Mouse (Mus musculus) thymus, adult 2 months (tissue): ENCODE measurements at regions not wholly inside any gene's neighbourhood (a gene's known extent, or its start where the extent isn't known, plus 50 kb on each side); places are given as distances from the start of the nearest gene placed in this dataset.

Experiments used
- DNase-seq: peaks from one replicate; pipeline ENCODE4 v3.0.0; 2021
- H3K27ac ChIP-seq: fragments of 200-500 bp; 2 replicates; pipeline ENCODE4 v1.5.1; 2012; ENCODE audit warnings: low read length, control low read depth; ENCODE audit not compliant: control insufficient read depth, insufficient read depth
- H3K27me3 ChIP-seq: fragments of 200-500 bp; 2 replicates; pipeline ENCODE4 v1.6.1; 2012; ENCODE audit warnings: mild to moderate bottlenecking, low read length, moderate library complexity, mixed read lengths; ENCODE audit not compliant: control insufficient read depth, insufficient read depth
- H3K36me3 ChIP-seq: fragments of 200-500 bp; 2 replicates; pipeline ENCODE4 v1.6.1; 2012; ENCODE audit warnings: mild to moderate bottlenecking, low read length, moderate library complexity; ENCODE audit not compliant: control insufficient read depth, insufficient read depth
- H3K4me1 ChIP-seq: fragments of 200-500 bp; replicated peaks from 2 replicates; pipeline ENCODE4 v1.6.1; 2012; ENCODE audit warnings: low read length; ENCODE audit not compliant: control insufficient read depth, insufficient read depth
- H3K4me3 ChIP-seq: fragments of 200-500 bp; 2 replicates; pipeline ENCODE4 v1.5.1; 2012; ENCODE audit warnings: mild to moderate bottlenecking, low read length, control low read depth, moderate library complexity; ENCODE audit not compliant: control insufficient read depth, insufficient read depth
- CTCF ChIP-seq: fragments of 200-500 bp; IDR thresholded peaks from 2 replicates; pipeline ENCODE4 v1.5.1; 2012; ENCODE audit warnings: mild to moderate bottlenecking, control low read depth, low read length, moderate library complexity, borderline replicate concordance; ENCODE audit not compliant: control insufficient read depth, poor library complexity, insufficient read depth; ENCODE audit errors: extremely low read depth
- POLR2A ChIP-seq: fragments of 200-500 bp; IDR thresholded peaks from 2 replicates; pipeline ENCODE4 v1.6.1; 2012; ENCODE audit warnings: mild to moderate bottlenecking, low read length, control low read depth, moderate library complexity; ENCODE audit not compliant: control insufficient read depth, poor library complexity, insufficient read depth; ENCODE audit errors: extremely low read depth
- WGBS: fragments of 180-500 bp; shearing (Covaris S2); methylation state at CpG from one replicate; pipeline ENCODE4 v1.1.7; 2018; 5-methylcytosine and 5-hydroxymethylcytosine counted together

- Histone ChIP-seq H3K27ac (no peak overlapping the region), H3K36me3 (no peaks in the 10 kb centered on the region), H3K4me3 (no peak overlapping the region), H3K27me3 (no peaks in the 10 kb centered on the region), H3K4me1 (no peaks in the 10 kb centered on the region)
- 78% methylated on average over 1 of the region's 1 CpGs for WGBS
- TF ChIP-seq POLR2A: no peak
- no peak for TF ChIP-seq CTCF
- no peak for DNase-seq
Observed at GRCm38 (mm10) chr6:116914073-116914472, 197.4 kb upstream of the Tmem72 start.

GRCm38 (mm10) chr6:116935024-116935423, 218.3 kb upstream of the Tmem72 start:
- Histone ChIP-seq H3K27me3 (no peaks in the 10 kb centered on the region), H3K4me1 (no peaks in the 10 kb centered on the region), H3K27ac (no peak overlapping the region), H3K36me3 (no peaks in the 10 kb centered on the region), H3K4me3 (no peak overlapping the region)
- DNase-seq: no peak
- 87% methylated on average over 3 of the region's 3 CpGs for WGBS
- TF ChIP-seq POLR2A (no peak), CTCF (no peak)

- Histone ChIP-seq H3K4me1 (no peaks in the 10 kb centered on the region), H3K27ac (no peak overlapping the region), H3K4me3 (no peak overlapping the region), H3K36me3 (no peaks in the 10 kb centered on the region), H3K27me3 (no peaks in the 10 kb centered on the region)
- DNase-seq: no peak
- 86% methylated on average over 9 of the region's 9 CpGs for WGBS
- TF ChIP-seq CTCF (no peak), POLR2A (no peak)
Observed at GRCm38 (mm10) chr6:116941576-116941975, 224.9 kb upstream of the Tmem72 start.

- WGBS: 95% methylated on average over 8 of the region's 8 CpGs
- Histone ChIP-seq H3K27ac (no peak overlapping the region), H3K36me3 (no peaks in the 10 kb centered on the region), H3K4me3 (no peak overlapping the region), H3K4me1 (no peaks in the 10 kb centered on the region), H3K27me3 (no peaks in the 10 kb centered on the region)
- DNase-seq: no peak
- no peak for TF ChIP-seq CTCF
- no peak for TF ChIP-seq POLR2A
Observed at GRCm38 (mm10) chr6:116942696-116943095, 225.6 kb upstream of the Cxcl12 start.

GRCm38 (mm10) chr6:116946083-116946732, 222.1 kb upstream of the Cxcl12 start:
- Histone ChIP-seq H3K4me3 (no peak overlapping the region), H3K4me1 (no peaks in the 10 kb centered on the region), H3K27ac (no peak overlapping the region), H3K27me3 (no peaks in the 10 kb centered on the region), H3K36me3 (no peaks in the 10 kb centered on the region)
- WGBS: 50% methylated on average over 8 of the region's 8 CpGs
- TF ChIP-seq POLR2A (no peak), CTCF (no peak)
- no peak for DNase-seq

- Histone ChIP-seq H3K4me1 (no peaks in the 10 kb centered on the region), H3K4me3 (no peak overlapping the region), H3K36me3 (no peaks in the 10 kb centered on the region), H3K27me3 (no peaks in the 10 kb centered on the region), H3K27ac (no peak overlapping the region)
- no peak for TF ChIP-seq POLR2A
- no peak for TF ChIP-seq CTCF
- 89% methylated on average over 13 of the region's 13 CpGs for WGBS
- no peak for DNase-seq
Observed at GRCm38 (mm10) chr6:116959611-116960010, 208.7 kb upstream of the Cxcl12 start.

- H3K36me3 ChIP-seq: no peaks in the 10 kb centered on the region
- H3K4me1 ChIP-seq: no peaks in the 10 kb centered on the region
- H3K27me3 ChIP-seq: no peaks in the 10 kb centered on the region
- no peak for TF ChIP-seq CTCF
- TF ChIP-seq POLR2A: no peak
- H3K4me3 ChIP-seq: no peak overlapping the region
- H3K27ac ChIP-seq: no peak overlapping the region
- 40% methylated on average over 3 of the region's 3 CpGs for WGBS
- no peak for DNase-seq
Observed at GRCm38 (mm10) chr6:116960641-116961040, 207.7 kb upstream of the Cxcl12 start.
